Mouse (Mus musculus): ENCODE measurements at regions not wholly inside any gene's neighbourhood (a gene's known extent, or its start where the extent isn't known, plus 50 kb on each side); places are given as distances from the start of the nearest gene placed in this dataset.

DNA sequence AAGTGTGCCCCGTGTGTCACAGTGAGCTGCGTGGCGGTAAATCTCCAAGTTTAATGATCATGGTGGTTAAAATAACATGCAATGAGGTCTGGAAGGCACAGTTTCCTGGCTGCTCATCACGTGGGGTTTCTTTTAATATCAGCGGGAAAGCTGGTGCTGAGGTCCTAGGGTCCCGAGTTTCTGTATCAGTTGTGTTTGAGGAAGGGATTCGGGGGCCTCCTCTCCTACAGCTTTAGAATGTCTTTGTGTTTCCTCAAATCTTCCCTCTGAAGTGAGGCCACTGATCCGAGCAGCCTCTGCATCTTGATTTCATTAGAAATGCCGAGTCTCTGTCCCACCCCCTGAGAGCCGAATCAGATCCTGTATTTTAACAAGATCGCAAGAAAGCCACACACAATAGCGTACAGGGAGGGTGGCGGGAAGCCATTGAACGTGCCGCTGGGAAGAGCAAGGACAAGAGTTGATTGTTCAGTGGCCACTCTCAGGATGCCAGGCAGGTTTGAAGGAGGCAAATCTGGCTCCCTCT lies 215.5 kb downstream of the Ppp4r2 start:
- no peak for TF ChIP-seq CTCF (IDR thresholded peaks at IDR 0.05; ENCODE audit: low read depth)
- no peak for TF ChIP-seq EP300 (IDR thresholded peaks at IDR 0.05; ENCODE audit: low read depth)
- Histone ChIP-seq H3K9ac (replicated peaks) (no peak overlapping the region), H3K4me3 (ENCODE audit: low read depth, low read length) (no peak overlapping the region), H3K9me3 (ENCODE audit: low read length) (no peaks in the 10 kb centered on the region), H3K36me3 (replicated peaks; ENCODE audit: insufficient read depth, low read length) (no peaks in the 10 kb centered on the region), H3K4me2 (ENCODE audit: low read depth, low read length) (no peak overlapping the region), H3K4me1 (ENCODE audit: insufficient read depth) (no peaks in the 10 kb centered on the region), H3K27ac (ENCODE audit: low read depth) (no peak overlapping the region), H3K27me3 (ENCODE audit: insufficient read depth, low read length) (no peaks in the 10 kb centered on the region)
- DNase-seq (no peak), ATAC-seq (no peak)
- 73% methylated on average over 15 of the region's 15 CpGs for WGBS (ENCODE audit: insufficient replicate concordance)

- DNase-seq: no peak
- Histone ChIP-seq H3K4me1 (ENCODE audit: insufficient read depth) (no peaks in the 10 kb centered on the region), H3K27ac (ENCODE audit: low read depth) (no peak overlapping the region), H3K27me3 (ENCODE audit: insufficient read depth, low read length) (no peaks in the 10 kb centered on the region), H3K4me3 (ENCODE audit: low read depth, low read length) (no peak overlapping the region), H3K4me2 (ENCODE audit: low read depth, low read length) (no peak overlapping the region), H3K36me3 (replicated peaks; ENCODE audit: insufficient read depth, low read length) (no peaks in the 10 kb centered on the region), H3K9me3 (ENCODE audit: low read length) (no peaks in the 10 kb centered on the region), H3K9ac (replicated peaks) (no peak overlapping the region)
- WGBS (ENCODE audit: insufficient replicate concordance): 45% methylated on average over 7 of the region's 7 CpGs
- no peak for ATAC-seq
- TF ChIP-seq EP300 (IDR thresholded peaks at IDR 0.05; ENCODE audit: low read depth): no peak
These were observed 221.5 kb downstream of the Ppp4r2 start for GRCm38 (mm10) chr6:101054880-101055279.

GRCm38 (mm10) chr6:101056318-101056717 lies 222.9 kb downstream of the Ppp4r2 start:
- DNase-seq: no peak
- no peaks in the 10 kb centered on the region for H3K36me3 ChIP-seq (replicated peaks; ENCODE audit: insufficient read depth, low read length)
- TF ChIP-seq EP300 (IDR thresholded peaks at IDR 0.05; ENCODE audit: low read depth) (no peak), CTCF (IDR thresholded peaks at IDR 0.05; ENCODE audit: low read depth) (no peak)
- H3K9ac ChIP-seq (replicated peaks): no peak overlapping the region
- H3K9me3 ChIP-seq (ENCODE audit: low read length): no peaks in the 10 kb centered on the region
- H3K4me1 ChIP-seq (ENCODE audit: insufficient read depth): no peaks in the 10 kb centered on the region
- WGBS (ENCODE audit: insufficient replicate concordance): 88% methylated on average over 13 of the region's 13 CpGs
- H3K27me3 ChIP-seq (ENCODE audit: insufficient read depth, low read length): no peaks in the 10 kb centered on the region
- ATAC-seq: no peak
- no peak overlapping the region for H3K4me3 ChIP-seq (ENCODE audit: low read depth, low read length)
- no peak overlapping the region for H3K4me2 ChIP-seq (ENCODE audit: low read depth, low read length)
- no peak overlapping the region for H3K27ac ChIP-seq (ENCODE audit: low read depth)

DNA sequence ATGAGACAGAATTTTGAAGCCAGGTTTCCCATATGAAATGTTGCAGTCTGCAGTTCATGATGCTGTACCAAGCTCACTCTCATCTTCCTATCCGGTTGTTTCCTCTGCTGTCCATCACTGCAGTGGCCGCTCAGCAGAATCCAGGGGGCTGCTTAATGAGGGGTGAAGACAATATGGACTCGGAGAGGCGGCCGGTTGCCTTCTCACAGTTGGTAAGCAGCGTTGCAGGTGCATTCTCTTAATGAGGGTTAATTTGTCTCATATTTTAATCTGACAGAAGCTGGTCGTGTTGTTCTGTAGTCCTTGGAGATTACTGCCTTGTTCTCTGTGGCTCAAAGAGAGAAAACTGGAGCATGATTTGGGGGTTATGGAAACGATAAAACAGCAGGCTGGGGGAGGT lies 225.6 kb downstream of the Ppp4r2 start:
- Histone ChIP-seq H3K9me3 (ENCODE audit: low read length) (no peaks in the 10 kb centered on the region), H3K4me1 (ENCODE audit: insufficient read depth) (no peaks in the 10 kb centered on the region), H3K27me3 (ENCODE audit: insufficient read depth, low read length) (no peaks in the 10 kb centered on the region), H3K9ac (replicated peaks) (no peak overlapping the region), H3K36me3 (replicated peaks; ENCODE audit: insufficient read depth, low read length) (no peaks in the 10 kb centered on the region), H3K4me3 (ENCODE audit: low read depth, low read length) (no peak overlapping the region), H3K27ac (ENCODE audit: low read depth) (no peak overlapping the region), H3K4me2 (ENCODE audit: low read depth, low read length) (no peak overlapping the region)
- DNase-seq (no peak), ATAC-seq (no peak)
- TF ChIP-seq EP300 (IDR thresholded peaks at IDR 0.05; ENCODE audit: low read depth) (no peak), CTCF (IDR thresholded peaks at IDR 0.05; ENCODE audit: low read depth) (no peak)
- WGBS (ENCODE audit: insufficient replicate concordance): 80% methylated on average over 8 of the region's 8 CpGs

- ATAC-seq (no peak), DNase-seq (no peak)
- Histone ChIP-seq H3K4me1 (ENCODE audit: insufficient read depth) (no peaks in the 10 kb centered on the region), H3K36me3 (replicated peaks; ENCODE audit: insufficient read depth, low read length) (no peaks in the 10 kb centered on the region), H3K9me3 (ENCODE audit: low read length) (no peaks in the 10 kb centered on the region), H3K9ac (replicated peaks) (no peak overlapping the region), H3K4me2 (ENCODE audit: low read depth, low read length) (no peak overlapping the region), H3K27ac (ENCODE audit: low read depth) (no peak overlapping the region), H3K27me3 (ENCODE audit: insufficient read depth, low read length) (no peaks in the 10 kb centered on the region), H3K4me3 (ENCODE audit: low read depth, low read length) (no peak overlapping the region)
- TF ChIP-seq CTCF (IDR thresholded peaks at IDR 0.05; ENCODE audit: low read depth): no peak
- TF ChIP-seq EP300 (IDR thresholded peaks at IDR 0.05; ENCODE audit: low read depth): no peak
- WGBS (ENCODE audit: insufficient replicate concordance): 88% methylated on average over 14 of the region's 14 CpGs
These were observed 228.8 kb downstream of the Ppp4r2 start for GRCm38 (mm10) chr6:101062186-101062585.

DNA sequence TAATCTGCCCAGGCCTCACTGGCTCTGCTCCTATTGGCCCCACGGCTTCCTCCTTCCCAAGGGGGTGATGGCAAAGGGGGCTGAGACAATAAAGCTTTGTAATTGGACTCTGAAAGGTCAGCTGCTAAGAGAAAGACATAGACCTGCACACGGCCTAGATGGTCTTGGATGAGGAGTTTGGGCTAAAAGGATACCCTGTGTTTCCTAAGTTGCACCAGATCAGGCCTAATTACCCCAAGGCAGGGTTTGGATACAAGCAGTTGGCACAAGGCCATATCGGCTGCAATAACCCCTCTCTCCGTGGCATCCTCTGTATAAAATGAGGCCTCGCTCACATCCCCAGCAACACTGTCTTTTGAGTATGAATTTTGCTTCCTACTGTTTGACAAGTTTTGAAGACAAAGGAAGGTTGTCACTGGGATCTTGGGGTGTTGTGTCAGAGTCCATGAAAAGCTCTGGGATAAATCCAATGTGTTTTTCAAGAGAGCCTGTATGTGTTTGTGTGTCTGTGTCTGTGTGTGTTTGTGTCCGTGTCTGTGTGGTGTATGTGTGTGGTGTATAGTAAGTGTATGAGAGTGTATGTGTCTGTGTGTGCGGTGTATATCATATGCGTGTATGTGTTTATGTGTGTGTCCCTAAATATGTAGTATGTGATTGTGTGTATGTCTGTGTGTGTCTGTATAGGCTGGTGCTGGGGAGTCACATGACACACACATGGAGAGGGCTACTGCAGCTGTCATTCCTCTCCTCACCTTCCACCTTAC lies 242.5 kb downstream of the Ppp4r2 start:
- TF ChIP-seq EP300 (IDR thresholded peaks at IDR 0.05; ENCODE audit: low read depth) (no peak), CTCF (IDR thresholded peaks at IDR 0.05; ENCODE audit: low read depth) (no peak)
- H3K9me3 ChIP-seq (ENCODE audit: low read length): no peaks in the 10 kb centered on the region
- no peaks in the 10 kb centered on the region for H3K36me3 ChIP-seq (replicated peaks; ENCODE audit: insufficient read depth, low read length)
- no peak for DNase-seq
- H3K27ac ChIP-seq (ENCODE audit: low read depth): no peak overlapping the region
- no peak overlapping the region for H3K4me2 ChIP-seq (ENCODE audit: low read depth, low read length)
- ATAC-seq: no peak
- no peak overlapping the region for H3K4me3 ChIP-seq (ENCODE audit: low read depth, low read length)
- 80% methylated on average over 8 of the region's 8 CpGs for WGBS (ENCODE audit: insufficient replicate concordance)
- no peaks in the 10 kb centered on the region for H3K27me3 ChIP-seq (ENCODE audit: insufficient read depth, low read length)
- H3K4me1 ChIP-seq (ENCODE audit: insufficient read depth): no peaks in the 10 kb centered on the region
- no peak overlapping the region for H3K9ac ChIP-seq (replicated peaks)
